Mouse (Mus musculus) left cerebral cortex, adult 2 months (tissue): ENCODE measurements around the gene Uprt. TPM values are rescaled to one million over a fixed set of nuclear protein-coding genes. Genes with fewer than 3 reads are reported as not detected.

ENCODE experiments used
- DNase-seq, 2 experiments: peaks; one replicate each; pipeline ENCODE4 v3.0.0; 2021 to 2022; ENCODE audit warnings: low spot score in 2 of 2, mixed read lengths in 1 of 2; ENCODE audit errors: extremely low spot score in 1 of 2
- H3K27ac ChIP-seq: fragments of 200-600 bp; 2 replicates; pipeline ENCODE4 v1.8.1; 2022
- H3K4me3 ChIP-seq: fragments of 200-600 bp; 2 replicates; pipeline ENCODE4 v1.8.1; 2022
- CTCF ChIP-seq: fragments of 200-600 bp; IDR thresholded peaks from 2 replicates; pipeline ENCODE4 v1.8.1; 2022; ENCODE audit warnings: antibody characterized with exemption, mild to moderate bottlenecking, moderate library complexity
- intact Hi-C: fragments of 180-260 bp; cut with DNase I; formaldehyde crosslinking; loops from one replicate; pipeline ENCODE4 v1.15.1; 2025
- long read RNA-seq, 2 experiments: library from polyadenylated mRNA; stranded (forward); transcript quantifications; one replicate each; pipeline ENCODE4 v2.0.0; 2021; ENCODE audit warnings: borderline mapping rate in 2 of 2
- total RNA-seq, 2 experiments: library from RNA; stranded (reverse); gene quantifications; 2 replicates each; pipeline ENCODE4 v1.2.3; 2021

Gene Uprt
- total RNA-seq: 10 to 100 TPM; 15.0 to 15.5 TPM
- long read RNA-seq, experiment 1, partial matches to known transcripts: 0 of 1 reads
- long read RNA-seq, experiment 1, other reads (novel, unspliced or antisense): 0 of 1 reads
- long read RNA-seq, experiment 2, partial matches to known transcripts: 2 of 7 reads
- long read RNA-seq, experiment 2, other reads (novel, unspliced or antisense): 1 of 7 reads

GRCm38 (mm10) chrX:104482572-104483443, at the start of gene Uprt:
Uprt (plus strand) TSS chrX:104482818.
- no peak for TF ChIP-seq CTCF
- peak within 1 kb of the TSS; percentile 64 for H3K4me3 ChIP-seq
- intact Hi-C loops: loop anchor here (2.0 kb wide), 1 partner anchor 70 kb away; the partner anchor contains the start of gene Abcb7
- peak within 1 kb of the TSS; percentile 50; the same call in 1 of the 2 replicates for H3K27ac ChIP-seq
- DNase-seq: peak; percentile 65 to 75

- intact Hi-C loops: no loop called here
- TF ChIP-seq CTCF: no peak
- no peak overlapping the region for H3K27ac ChIP-seq
- H3K4me3 ChIP-seq: no peak overlapping the region
- DNase-seq: no peak
Measured at GRCm38 (mm10) chrX:104433456-104433855, 49.2 kb upstream of the Uprt start.

- no peak for TF ChIP-seq CTCF
- intact Hi-C loops: no loop called here
- Histone ChIP-seq H3K27ac (no peak overlapping the region), H3K4me3 (no peak overlapping the region)
- DNase-seq: no peak
Measured at GRCm38 (mm10) chrX:104452433-104452832, 30.2 kb upstream of the Uprt start.

DNA sequence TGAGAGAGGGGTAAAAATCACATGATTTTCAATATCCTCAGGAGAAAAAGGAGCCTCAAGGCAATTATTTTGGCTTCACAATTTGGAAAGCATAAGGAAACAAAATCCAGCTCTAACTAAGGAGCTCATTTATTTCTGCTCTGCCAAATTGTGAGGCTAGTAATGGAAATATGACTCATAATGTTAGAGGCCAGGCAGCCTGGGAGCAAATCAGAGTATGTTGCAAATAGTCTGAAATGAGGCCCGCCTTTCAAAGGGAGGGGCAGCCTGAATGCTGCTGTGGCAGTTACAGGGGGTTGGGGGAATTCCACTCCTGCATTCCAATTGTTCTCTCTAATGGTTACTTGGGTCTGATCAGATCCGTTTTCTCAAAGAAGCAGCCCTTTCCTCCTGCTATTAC, 20.9 kb upstream of the Uprt start:
- intact Hi-C loops: no loop called here
- Histone ChIP-seq H3K4me3 (no peak overlapping the region), H3K27ac (no peak overlapping the region)
- DNase-seq: no peak
- no peak for TF ChIP-seq CTCF

DNA sequence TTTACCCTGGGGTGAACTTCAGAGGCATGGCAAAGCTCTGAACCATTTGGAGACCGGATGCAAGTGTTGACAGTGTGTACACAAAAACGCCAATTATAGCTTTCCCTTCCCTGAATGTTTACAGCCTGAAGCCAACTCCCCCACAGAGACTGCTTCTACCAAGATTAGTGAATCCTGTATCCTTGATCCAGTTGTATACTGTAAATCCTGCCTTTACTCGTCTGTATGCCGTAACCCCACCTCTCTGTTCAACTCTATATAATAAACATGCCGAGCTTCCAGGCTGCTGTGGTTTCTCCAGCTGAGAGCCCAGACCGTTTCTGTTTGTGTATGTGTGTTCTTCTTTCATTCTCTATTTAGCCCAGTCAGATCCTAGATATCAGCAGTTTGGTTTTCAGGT, 18.2 kb upstream of the Uprt start:
- no peak for DNase-seq
- no peak for TF ChIP-seq CTCF
- intact Hi-C loops: no loop called here
- Histone ChIP-seq H3K27ac (no peak overlapping the region), H3K4me3 (no peak overlapping the region)

GRCm38 (mm10) chrX:104478041-104478440, 4.6 kb upstream of the Uprt start:
- no peak overlapping the region for H3K4me3 ChIP-seq
- DNase-seq: no peak

DNA sequence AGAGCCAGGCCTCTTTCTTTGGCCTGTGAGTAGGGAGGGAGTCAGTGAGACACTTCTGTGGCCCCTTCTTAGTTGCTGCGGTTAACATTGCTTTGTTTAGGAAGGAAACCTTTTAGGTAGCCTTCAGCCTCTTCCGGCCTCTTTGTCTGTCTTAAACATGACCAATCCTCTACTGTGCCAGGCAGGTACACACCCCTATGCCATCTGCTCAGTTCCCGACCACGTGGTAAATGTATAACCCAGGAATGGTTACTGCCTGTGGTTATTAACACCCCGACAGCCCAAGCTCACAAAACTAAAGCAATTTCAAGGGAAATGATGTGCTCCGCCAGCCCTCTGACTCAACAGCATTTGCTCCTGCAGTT, 808 bp downstream of the Uprt start:
- peak overlapping the region; percentile 64 for H3K4me3 ChIP-seq
- H3K27ac ChIP-seq: peak overlapping the region; percentile 50; the same call in 1 of the 2 replicates
- no peak for TF ChIP-seq CTCF
- intact Hi-C loops: loop anchor here (2.0 kb wide), 1 partner anchor 71 kb away; the partner anchor contains the start of gene Abcb7
- DNase-seq: no peak

More at GRCm38 (mm10) chrX:104478041-104478440, 4.6 kb upstream of the Uprt start:
- intact Hi-C loops: no loop called here
- H3K27ac ChIP-seq: no peak overlapping the region
- no peak for TF ChIP-seq CTCF

- intact Hi-C loops: no loop called here
- no peak for DNase-seq
Measured at GRCm38 (mm10) chrX:104485596-104485995, 3.0 kb downstream of the Uprt start.

DNA sequence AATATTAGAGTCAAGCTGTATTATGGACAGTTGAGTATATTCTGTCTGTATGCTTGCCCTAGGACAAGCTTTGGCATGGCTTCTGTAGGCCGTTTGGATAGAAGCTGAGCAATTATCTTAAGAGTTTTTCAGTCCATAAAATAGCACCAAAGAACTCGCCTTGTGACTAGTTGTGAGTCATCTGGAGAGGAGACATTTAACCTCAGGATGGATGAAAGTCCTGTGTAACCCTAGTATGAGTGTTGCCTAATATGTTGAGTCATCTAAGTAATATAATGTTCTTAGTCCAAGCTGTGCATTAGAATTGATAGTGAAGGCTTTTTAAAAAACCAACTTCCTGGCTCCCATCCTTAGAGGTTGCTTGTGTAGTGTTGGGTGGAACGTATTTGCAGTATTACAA, 5.4 kb downstream of the Uprt start:
- TF ChIP-seq CTCF: no peak
- no peak overlapping the region for H3K27ac ChIP-seq
- no peak for DNase-seq
- H3K4me3 ChIP-seq: no peak overlapping the region
- intact Hi-C loops: no loop called here

More at GRCm38 (mm10) chrX:104485596-104485995, 3.0 kb downstream of the Uprt start:
- Histone ChIP-seq H3K27ac (no peak overlapping the region), H3K4me3 (no peak overlapping the region)
- TF ChIP-seq CTCF: no peak

DNA sequence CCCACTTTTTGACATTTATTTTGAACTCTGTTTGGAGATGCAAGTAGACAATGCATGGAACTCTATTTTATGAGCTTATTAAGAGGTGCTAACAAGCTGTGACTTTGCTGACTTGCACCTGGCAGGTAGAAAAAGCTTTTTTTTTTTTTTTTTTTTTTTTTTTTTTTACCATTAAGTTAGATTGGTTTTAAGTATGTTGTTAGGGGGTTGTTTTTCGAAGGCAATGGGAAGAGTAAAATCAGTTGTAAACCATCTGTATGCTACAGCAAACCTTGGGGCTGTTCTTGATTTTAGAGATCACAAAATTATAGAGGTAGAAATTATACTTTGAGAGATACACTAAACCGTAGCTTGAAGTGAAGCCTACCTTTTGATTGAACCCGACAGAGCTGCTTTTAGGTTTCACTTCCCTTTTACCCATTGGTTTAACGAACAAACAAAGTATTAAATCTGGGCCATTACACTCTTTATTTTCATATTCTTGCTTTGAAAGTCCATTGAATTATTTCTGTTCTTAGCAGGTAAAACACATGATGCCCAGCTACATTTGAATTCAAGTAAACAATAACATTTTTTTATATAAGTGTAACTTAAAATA, 6.4 kb downstream of the Uprt start:
- DNase-seq: no peak
- Histone ChIP-seq H3K4me3 (no peak overlapping the region), H3K27ac (no peak overlapping the region)
- no peak for TF ChIP-seq CTCF
- intact Hi-C loops: no loop called here

GRCm38 (mm10) chrX:104489626-104490355, 7.2 kb downstream of the Uprt start:
- Histone ChIP-seq H3K27ac (no peak overlapping the region), H3K4me3 (no peak overlapping the region)
- no peak for TF ChIP-seq CTCF
- no peak for DNase-seq
- intact Hi-C loops: no loop called here
